Mouse (Mus musculus) mesoderm, embryonic 11.5 days (tissue): ENCODE data around the gene Olfr1462.

Source experiments
- DNase-seq: peaks from one replicate; pipeline ENCODE4 v3.0.0-alpha.2; 2012; ENCODE audit warnings: low read depth, low spot score

The Olfr1462 gene

GRCm38 (mm10) chr19:13185434-13185833, at the start of gene Olfr1462:
Olfr1462 (plus strand) TSS chr19:13185734.
- DNase-seq, result no peak

DNA sequence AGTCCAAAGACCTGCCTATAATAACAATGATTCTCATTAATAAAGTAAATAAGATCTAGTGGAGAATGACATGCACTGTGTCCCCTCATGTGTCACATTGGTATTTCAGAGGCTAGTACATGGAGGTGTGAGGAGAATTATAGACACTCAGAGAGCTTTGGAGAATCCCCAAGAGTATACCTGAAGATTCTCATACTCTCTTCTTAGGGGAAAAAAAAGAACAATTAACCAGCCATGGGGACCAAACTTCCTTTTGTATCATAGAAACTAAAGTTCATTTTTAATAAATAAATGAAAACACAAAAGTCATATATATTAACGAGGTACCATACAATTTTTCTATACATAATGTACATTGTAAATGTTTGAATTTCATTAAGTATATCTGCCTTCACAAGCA, 36.1 kb upstream of the Olfr1462 start, which contains the start of gene Olfr1459:
Olfr1459 (minus strand) TSS at position 101 of the 400 bp plus-strand sequence.
- no peak for DNase-seq

GRCm38 (mm10) chr19:13162700-13163099, 22.8 kb upstream of the Olfr1462 start, which contains the start of gene Olfr1461:
Olfr1461 (plus strand) TSS chr19:13163000.
- DNase-seq, result no peak

GRCm38 (mm10) chr19:13221666-13222065, 36.1 kb downstream of the Olfr1462 start:
- no peak for DNase-seq

GRCm38 (mm10) chr19:13231028-13231427, 45.5 kb downstream of the Olfr1462 start, which contains the start of gene Olfr1463:
Olfr1463 (plus strand) TSS chr19:13231328.
- no peak for DNase-seq
